Mouse (Mus musculus) liver, adult 2 months (tissue): ENCODE measurements around the gene Peli2.

ENCODE experiments used
- CTCF ChIP-seq: fragments of 200-500 bp; IDR thresholded peaks from 2 replicates; pipeline ENCODE4 v1.5.1; 2011; ENCODE audit warnings: low read depth, low read length, control low read depth
- POLR2A ChIP-seq: fragments of 200-500 bp; IDR thresholded peaks from 2 replicates; pipeline ENCODE4 v1.6.1; 2011; ENCODE audit warnings: low read length, control low read depth; ENCODE audit not compliant: insufficient read depth; ENCODE audit errors: extremely low read depth

DNA sequence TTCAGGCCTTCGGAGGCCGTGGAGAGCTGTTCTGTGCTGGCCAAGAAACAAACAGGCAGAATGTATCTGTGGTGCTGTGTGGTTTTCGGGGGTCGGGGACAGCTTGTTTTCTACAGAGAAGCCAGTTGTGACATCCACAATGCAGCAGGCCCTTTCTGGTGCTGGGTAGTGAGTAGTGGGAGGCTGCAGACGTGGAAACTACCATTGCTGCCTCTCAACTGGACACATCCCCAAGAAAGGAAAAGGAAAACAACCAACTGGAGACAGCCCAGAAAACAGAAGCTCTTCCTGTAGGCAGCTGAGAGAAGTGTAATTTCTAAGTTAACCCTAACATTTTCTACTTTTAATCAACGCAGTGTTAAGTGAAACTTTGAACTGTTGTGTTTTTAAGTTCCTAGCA is 9.4 kb downstream of the Peli2 start:
- TF ChIP-seq POLR2A (no peak), CTCF (no peak)
